Mouse (Mus musculus) stomach, postnatal 0 days (tissue): Measurements from ENCODE around the gene Olfr1158. TPM values are rescaled to one million over a fixed set of nuclear protein-coding genes. Genes with fewer than 3 reads are reported as not detected.

ENCODE experiments used
- ATAC-seq: fragments of 200-750 bp; cut with Nextera tagmentation; 2 replicates; pipeline ENCODE4 v1.8.0; 2017; ENCODE audit not compliant: low FRiP score, low TSS enrichment
- DNase-seq: peaks from one replicate; pipeline ENCODE4 v3.0.0-alpha.2; 2016; ENCODE audit warnings: low spot score
- H3K27ac ChIP-seq: fragments of 300-500 bp; sonication (generic); replicated peaks from 2 replicates; pipeline ENCODE4 v1.5.1; 2014; ENCODE audit warnings: mild to moderate bottlenecking, control low read depth
- H3K27me3 ChIP-seq: fragments of 300-500 bp; sonication (generic); 2 replicates; pipeline ENCODE4 v1.6.1; 2014; ENCODE audit warnings: low read length; ENCODE audit not compliant: control insufficient read depth, insufficient read depth
- H3K36me3 ChIP-seq: fragments of 300-500 bp; sonication (generic); 2 replicates; pipeline ENCODE4 v1.6.1; 2014; ENCODE audit warnings: low read length, mixed read lengths; ENCODE audit not compliant: control insufficient read depth, insufficient read depth
- H3K4me1 ChIP-seq: fragments of 300-500 bp; sonication (generic); replicated peaks from 2 replicates; pipeline ENCODE4 v1.6.1; 2014; ENCODE audit warnings: antibody characterized with exemption; ENCODE audit not compliant: control insufficient read depth, insufficient read depth
- H3K4me2 ChIP-seq: fragments of 300-500 bp; sonication (generic); replicated peaks from 2 replicates; pipeline ENCODE4 v1.6.1; 2014; ENCODE audit warnings: low read depth, mild to moderate bottlenecking, control low read depth, moderate library complexity
- H3K4me3 ChIP-seq: fragments of 300-500 bp; sonication (generic); 2 replicates; pipeline ENCODE4 v1.5.1; 2014; ENCODE audit warnings: low read depth, low read length, control low read depth
- H3K9ac ChIP-seq: fragments of 300-500 bp; sonication (generic); 2 replicates; pipeline ENCODE4 v1.6.1; 2014; ENCODE audit warnings: mild to moderate bottlenecking, low read length, control low read depth, mixed read lengths
- H3K9me3 ChIP-seq: fragments of 300-500 bp; sonication (generic); 2 replicates; pipeline ENCODE4 v1.6.1; 2016; ENCODE audit warnings: low read length; ENCODE audit not compliant: control insufficient read depth
- CTCF ChIP-seq: IDR thresholded peaks from 2 replicates; pipeline ENCODE4 v1.5.1; 2016; ENCODE audit warnings: antibody characterized with exemption, low read depth, mild to moderate bottlenecking, moderate library complexity
- EP300 ChIP-seq: optimal IDR thresholded peaks from 2 replicates; pipeline ENCODE3; 2016; ENCODE audit warnings: antibody characterized with exemption
- polyA plus RNA-seq: library from polyadenylated mRNA; unstranded; fragments of >200 nt; fragmentation: Nextera tagmentation; extraction: Ambion mirVana; gene quantifications from 2 replicates; pipeline ENCODE4 v1.2.1, GENCODE M21; 2015

Olfr1158 gene
- polyA plus RNA-seq, 1 experiment from 2014 or later = not detected

GRCm38 (mm10) chr2:88037599-88037998 is 47.7 kb downstream of the Olfr1158 start, which contains the start of gene Olfr73:
Gene Olfr73, minus strand, starts transcription at chr2:88037699.
- no peak for TF ChIP-seq EP300
- no peak for TF ChIP-seq CTCF
- Histone ChIP-seq H3K27me3 (no peaks in the 10 kb centered on the region), H3K4me2 (no peak within 1 kb of the TSS), H3K4me1 (no peaks in the 10 kb centered on the region), H3K27ac (no peak within 1 kb of the TSS), H3K4me3 (no peak within 1 kb of the TSS), H3K36me3 (no peaks in the 10 kb centered on the region), H3K9ac (no peak within 1 kb of the TSS), H3K9me3 (no peaks in the 10 kb centered on the region)
- no peak for ATAC-seq
- no peak for DNase-seq

Other genes starting within 250 kb of the Olfr1158 start
- not detected in 2 replicates for gene Olfr1140, start 246.4 kb upstream of the Olfr1158 start, polyA plus RNA-seq
- gene Olfr1141, start 236.1 kb upstream of the Olfr1158 start, polyA plus RNA-seq = not detected in 2 replicates
- not detected in 2 replicates for gene Olfr152, start 210.6 kb upstream of the Olfr1158 start, polyA plus RNA-seq
- gene Olfr1143, start 189.5 kb upstream of the Olfr1158 start, polyA plus RNA-seq = not detected in 2 replicates
- gene Olfr1145, start 180.3 kb upstream of the Olfr1158 start, polyA plus RNA-seq = not detected in 2 replicates
- not detected in 2 replicates for gene Olfr1148, start 159.6 kb upstream of the Olfr1158 start, polyA plus RNA-seq
- gene Olfr1150-ps1, start 146.1 kb upstream of the Olfr1158 start, polyA plus RNA-seq = not detected in 2 replicates
- not detected in 2 replicates for gene Olfr1151, start 134.3 kb upstream of the Olfr1158 start, polyA plus RNA-seq
- not detected in 2 replicates for gene Olfr1152, start 123.6 kb upstream of the Olfr1158 start, polyA plus RNA-seq
- 0.10 TPM in 1 of 2 replicates, not detected in the other for gene Olfr1153, start 95.2 kb upstream of the Olfr1158 start, polyA plus RNA-seq
- not detected in 2 replicates for gene Olfr1154, start 84.9 kb upstream of the Olfr1158 start, polyA plus RNA-seq
- not detected in 2 replicates for gene Olfr1155, start 45.0 kb upstream of the Olfr1158 start, polyA plus RNA-seq
- gene Olfr1156, start 37.0 kb upstream of the Olfr1158 start, polyA plus RNA-seq = not detected in 2 replicates
- gene Olfr1157, start 21.8 kb upstream of the Olfr1158 start, polyA plus RNA-seq = not detected in 2 replicates
- not detected in 2 replicates for gene Olfr74, start 15.4 kb upstream of the Olfr1158 start, polyA plus RNA-seq
- gene Olfr1160, start 18.2 kb downstream of the Olfr1158 start, polyA plus RNA-seq = 0.04 TPM in 1 of 2 replicates, not detected in the other
- not detected in 2 replicates for gene Olfr1161, start 32.7 kb downstream of the Olfr1158 start, polyA plus RNA-seq
- not detected in 2 replicates for gene Olfr73, start 47.6 kb downstream of the Olfr1158 start, polyA plus RNA-seq
- 0.02 TPM in 1 of 2 replicates, not detected in the other for gene Olfr1162, start 61.0 kb downstream of the Olfr1158 start, polyA plus RNA-seq
- not detected in 2 replicates for gene Olfr1163, start 81.7 kb downstream of the Olfr1158 start, polyA plus RNA-seq
- gene Olfr1164, start 103.9 kb downstream of the Olfr1158 start, polyA plus RNA-seq = not detected in 2 replicates
- not detected in 2 replicates for gene Olfr1166, start 138.2 kb downstream of the Olfr1158 start, polyA plus RNA-seq
- gene Olfr1167, start 165.1 kb downstream of the Olfr1158 start, polyA plus RNA-seq = not detected in 2 replicates
- gene Olfr1168, start 191.8 kb downstream of the Olfr1158 start, polyA plus RNA-seq = not detected in 2 replicates
- 0.04 TPM in 1 of 2 replicates, not detected in the other for gene Olfr1170, start 238.2 kb downstream of the Olfr1158 start, polyA plus RNA-seq